Mouse (Mus musculus): Measurements from ENCODE around the gene Olfr101. TPM values are rescaled to one million over a fixed set of nuclear protein-coding genes. Genes with fewer than 3 reads are reported as not detected.
A peak's percentile ranks its signal among the peaks of the same experiment; 100 is the strongest.

Olfr101 gene
- total RNA-seq, 1 experiment = not detected

- DNase-seq (ENCODE audit: low read depth, low spot score) = no peak
- TF ChIP-seq ZC3H11A (IDR thresholded peaks at IDR 0.05; ENCODE audit: borderline replicate concordance, low read depth, low read length) (peak; percentile 78), CHD2 (IDR thresholded peaks at IDR 0.05; ENCODE audit: low read depth, low read length) (no peak)
These were observed 53.6 kb downstream of the Olfr101 start for GRCm38 (mm10) chr17:37250544-37250943.

GRCm38 (mm10) chr17:37249460-37249859 is 54.7 kb downstream of the Olfr101 start:
- peaks cover 2 to 5% of the 10 kb centered on the region in 2 experiments; a peak in 1 of 4 replicates for H3K4me1 ChIP-seq (ENCODE audit: control insufficient read depth in 2 of 2, insufficient read depth in 2 of 2, low read length in 2 of 2, poor library complexity in 1 of 2)
- H3K36me3 ChIP-seq (ENCODE audit: control insufficient read depth, insufficient read depth, low read length, poor library complexity, severe bottlenecking) = no peaks in the 10 kb centered on the region
- no peak for TF ChIP-seq ZC3H11A (IDR thresholded peaks at IDR 0.05; ENCODE audit: borderline replicate concordance, low read depth, low read length)
- in situ Hi-C loops (cut with MboI; ENCODE audit: low sequenced_read_pairs in 2 of 2, unreplicated experiment in 2 of 2) = no loop called here
- H3K9ac ChIP-seq (ENCODE audit: insufficient read depth, low read depth, low read length, poor library complexity, severe bottlenecking) = no peak overlapping the region
- no peak for DNase-seq (ENCODE audit: low read depth, low spot score)
- H3K9me3 ChIP-seq (ENCODE audit: control insufficient read depth, insufficient read depth, low read depth, low read length) = no peaks in the 10 kb centered on the region
- no peak overlapping the region for H3K4me3 ChIP-seq (ENCODE audit: insufficient read depth in 1 of 2, low read depth in 1 of 2, low read length in 2 of 2, poor library complexity in 1 of 2, severe bottlenecking in 1 of 2)
- H3K27ac ChIP-seq (ENCODE audit: insufficient read depth, low read depth, low read length, poor library complexity, severe bottlenecking) = no peak overlapping the region

More at GRCm38 (mm10) chr17:37250544-37250943, 53.6 kb downstream of the Olfr101 start:
- Histone ChIP-seq H3K36me3 (ENCODE audit: control insufficient read depth, insufficient read depth, low read length, poor library complexity, severe bottlenecking) (no peaks in the 10 kb centered on the region), H3K9me3 (ENCODE audit: control insufficient read depth, insufficient read depth, low read depth, low read length) (no peaks in the 10 kb centered on the region), H3K4me1 (ENCODE audit: control insufficient read depth in 2 of 2, insufficient read depth in 2 of 2, low read length in 2 of 2, poor library complexity in 1 of 2) (peaks cover 2 to 4% of the 10 kb centered on the region in 2 experiments; a peak in 1 of 4 replicates), H3K27ac (ENCODE audit: insufficient read depth, low read depth, low read length, poor library complexity, severe bottlenecking) (no peak overlapping the region), H3K9ac (ENCODE audit: insufficient read depth, low read depth, low read length, poor library complexity, severe bottlenecking) (no peak overlapping the region), H3K4me3 (ENCODE audit: insufficient read depth in 1 of 2, low read depth in 1 of 2, low read length in 2 of 2, poor library complexity in 1 of 2, severe bottlenecking in 1 of 2) (no peak overlapping the region)
- in situ Hi-C loops (cut with MboI; ENCODE audit: low sequenced_read_pairs in 2 of 2, unreplicated experiment in 2 of 2) = no loop called here

Other genes with a start within 250 kb of the Olfr101 start
- gene Olfr90, start 215.8 kb downstream of the Olfr101 start, total RNA-seq (2012; rRNA removed) = 0.11 and 0.22 TPM in 2 replicates
- gene Olfr91, start 206.0 kb downstream of the Olfr101 start, total RNA-seq (2012; rRNA removed) = 0.11 and 0.13 TPM in 2 replicates
- gene Olfr92, start 184.2 kb downstream of the Olfr101 start, total RNA-seq (2012; rRNA removed) = not detected in 2 replicates
- not detected in 2 replicates for gene Olfr93, start 142.8 kb downstream of the Olfr101 start, total RNA-seq (2012; rRNA removed)
- gene Ubd, start 110.4 kb downstream of the Olfr101 start, total RNA-seq (2012; rRNA removed) = not detected in 2 replicates
- gene Olfr94, start 103.3 kb downstream of the Olfr101 start, total RNA-seq (2012; rRNA removed) = not detected in 2 replicates
- gene Olfr95, start 91.2 kb downstream of the Olfr101 start, total RNA-seq (2012; rRNA removed) = not detected in 2 replicates
- not detected in 2 replicates for gene Olfr96, start 84.2 kb downstream of the Olfr101 start, total RNA-seq (2012; rRNA removed)
- not detected in 2 replicates for gene Olfr97, start 67.0 kb downstream of the Olfr101 start, total RNA-seq (2012; rRNA removed)
- gene Olfr98, start 40.6 kb downstream of the Olfr101 start, total RNA-seq (2012; rRNA removed) = not detected in 2 replicates
- 3.5 and 6.8 TPM in 2 replicates for gene H2-M3, start 34.1 kb downstream of the Olfr101 start, total RNA-seq (2012; rRNA removed)
- not detected in 2 replicates for gene Olfr99, start 20.9 kb downstream of the Olfr101 start, total RNA-seq (2012; rRNA removed)
- not detected in 2 replicates for gene Olfr102, start 12.7 kb upstream of the Olfr101 start, total RNA-seq (2012; rRNA removed)
- gene Olfr103, start 35.4 kb upstream of the Olfr101 start, total RNA-seq (2012; rRNA removed) = not detected in 2 replicates
- gene Olfr104-ps, start 55.3 kb upstream of the Olfr101 start, total RNA-seq (2012; rRNA removed) = not detected in 2 replicates
- gene Olfr105-ps, start 74.7 kb upstream of the Olfr101 start, total RNA-seq (2012; rRNA removed) = not detected in 2 replicates
- gene Olfr106-ps, start 86.1 kb upstream of the Olfr101 start, total RNA-seq (2012; rRNA removed) = not detected in 2 replicates
- gene Olfr107, start 94.9 kb upstream of the Olfr101 start, total RNA-seq (2012; rRNA removed) = not detected in 2 replicates
- not detected in 2 replicates for gene Olfr108, start 141.2 kb upstream of the Olfr101 start, total RNA-seq (2012; rRNA removed)
- not detected in 2 replicates for gene Olfr109, start 154.6 kb upstream of the Olfr101 start, total RNA-seq (2012; rRNA removed)
- 0.21 and 0.27 TPM in 2 replicates for gene H2-M2, start 179.2 kb upstream of the Olfr101 start, total RNA-seq (2012; rRNA removed)
- gene Olfr110, start 188.2 kb upstream of the Olfr101 start, total RNA-seq (2012; rRNA removed) = not detected in 2 replicates
- not detected in 2 replicates for gene Olfr111, start 203.7 kb upstream of the Olfr101 start, total RNA-seq (2012; rRNA removed)

Measured in ES-E14 (cell line).